Comparison of ENCODE assay signal across 22 mouse cellular contexts in genomic region chr15:88602496-88602895, GRCm38 (mm10). TPM values are rescaled to one million over a fixed set of nuclear protein-coding genes. Genes with fewer than 3 reads are reported as not detected.
"Had no signal": no experiment of that assay in that cellular context is flagged by ENCODE, and none has a peak within 500 bp of the region (broad histone marks: within the 10 kb centered on the region; RNA-seq: fewer than 3 reads in every experiment).

No protein-coding gene starts in this region.

- H3K4me1 ChIP-seq: lung, embryonic 15.5 days; megakaryocyte, embryonic 14.5 days; midbrain, embryonic 13.5 days; midbrain, embryonic 15.5 days; neural tube, embryonic 12.5 days; stomach, embryonic 15.5 days had no signal

- H3K27ac ChIP-seq: lung, embryonic 15.5 days; macrophage; midbrain, embryonic 13.5 days; midbrain, embryonic 15.5 days; neural tube, embryonic 12.5 days; stomach, embryonic 15.5 days had no signal

- DNase-seq: liver, postnatal 0 days; lung, adult 2 months; lung, postnatal 14 days; lung, postnatal 36 days; right cerebral cortex, postnatal 14 days; thymus, adult 2 months; thymus, postnatal 25 days; thymus, postnatal 4 days had no signal

- H3K27me3 ChIP-seq: lung, embryonic 15.5 days; megakaryocyte, embryonic 14.5 days; midbrain, embryonic 13.5 days; midbrain, embryonic 15.5 days; neural tube, embryonic 12.5 days; stomach, embryonic 15.5 days had no signal

- H3K4me3 ChIP-seq: lung, embryonic 15.5 days; megakaryocyte, embryonic 14.5 days; midbrain, embryonic 13.5 days; midbrain, embryonic 15.5 days; neural tube, embryonic 12.5 days; stomach, embryonic 15.5 days had no signal

RNA-seq across cellular contexts. Expression of gene Zdhhc25, which starts 2.4 kb away (rescaled TPM):
- polyA plus RNA-seq: liver, postnatal 0 days; lung, adult 2 months; lung, embryonic 15.5 days; lung, postnatal 0 days; macrophage; midbrain, embryonic 11.5 days; midbrain, embryonic 13.5 days; midbrain, embryonic 15.5 days; midbrain, postnatal 0 days; neural tube, embryonic 12.5 days; neural tube, embryonic 14.5 days; spleen, adult 2 months; stomach, embryonic 15.5 days; stomach, postnatal 0 days; thymus, adult 2 months; urinary bladder, adult 2 months had no signal
